Mouse (Mus musculus) neutrophil, adult 83 days (primary cell): ENCODE measurements around the gene Zfp735. TPM values are rescaled to one million over a fixed set of nuclear protein-coding genes. Genes with fewer than 3 reads are reported as not detected.

Source experiments
- total RNA-seq, 2 experiments: library from RNA; stranded (reverse); gene quantifications; one replicate each; pipeline ENCODE4 v1.2.4; 2023

The Zfp735 gene
- total RNA-seq = not detected

DNA sequence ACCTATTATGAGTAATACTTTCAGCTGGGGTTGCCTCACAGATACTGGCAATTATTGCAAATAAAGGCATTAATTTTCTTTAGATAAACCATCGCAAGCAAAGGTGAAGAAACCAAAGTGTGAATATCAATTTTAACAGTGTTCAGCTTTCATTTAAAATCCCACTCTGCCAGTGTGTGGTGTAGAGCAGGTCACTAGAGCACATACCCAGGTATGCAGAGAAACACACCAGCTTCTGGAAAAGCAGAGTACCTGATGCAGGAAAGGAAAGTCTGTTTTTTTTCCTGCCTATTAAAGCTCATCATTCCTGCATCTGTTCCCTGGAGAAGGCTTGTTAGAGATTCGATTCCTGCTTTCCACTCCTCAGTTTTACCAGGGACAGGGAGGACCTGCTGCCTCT lies at the start of gene Zfp735:
Gene Zfp735 (plus strand): TSS at position 301 of the 400 bp plus-strand sequence.

Other genes with a start within 250 kb of the Zfp735 start
- gene Olfr380, start 231.3 kb upstream of the Zfp735 start, total RNA-seq = not detected
- not detected for gene Olfr381, start 197.2 kb upstream of the Zfp735 start, total RNA-seq
- not detected for gene Olfr382, start 171.6 kb upstream of the Zfp735 start, total RNA-seq
- gene Olfr385, start 95.8 kb upstream of the Zfp735 start, total RNA-seq = not detected
- gene Olfr384, start 90.2 kb upstream of the Zfp735 start, total RNA-seq = not detected
- gene Olfr389, start 91.9 kb downstream of the Zfp735 start, total RNA-seq = not detected
- gene Olfr390, start 94.2 kb downstream of the Zfp735 start, total RNA-seq = not detected
- gene Olfr391-ps, start 114.3 kb downstream of the Zfp735 start, total RNA-seq = not detected
- not detected for gene Olfr392, start 128.3 kb downstream of the Zfp735 start, total RNA-seq
- not detected for gene Olfr393, start 162.7 kb downstream of the Zfp735 start, total RNA-seq
- gene Olfr394, start 202.0 kb downstream of the Zfp735 start, total RNA-seq = not detected
- gene Olfr395, start 220.5 kb downstream of the Zfp735 start, total RNA-seq = not detected
- gene Olfr23, start 247.9 kb downstream of the Zfp735 start, total RNA-seq = not detected